Mouse (Mus musculus) MEL (cell line): ENCODE results near the gene Psme3. TPM values are rescaled to one million over a fixed set of nuclear protein-coding genes. Genes with fewer than 3 reads are reported as not detected.
"Not testable (repeated sequence)": the region's sequence is repeated elsewhere in the genome, so short reads cannot be mapped to it uniquely, and the experiment has no call there.

ENCODE experiments used
- DNase-seq: peaks from one replicate; pipeline ENCODE4 v3.0.0; 2011; ENCODE audit warnings: low read depth, low spot score
- H3K27ac ChIP-seq: 2 replicates; pipeline ENCODE4 v1.5.1; 2012; ENCODE audit warnings: low read depth, mild to moderate bottlenecking, control low read depth, low read length, moderate library complexity; ENCODE audit not compliant: control insufficient read depth
- H3K27me3 ChIP-seq, 2 experiments: fragments of 150-350 bp in 1 of 2; sonication (generic) in 1 of 2; 2 replicates each; pipeline ENCODE4 v1.6.1; 2012; ENCODE audit warnings: low read length in 2 of 2, mild to moderate bottlenecking in 2 of 2, improper control_type of control experiment in 1 of 2, moderate library complexity in 1 of 2; ENCODE audit not compliant: insufficient read depth in 2 of 2, control insufficient read depth in 1 of 2
- H3K36me3 ChIP-seq, 2 experiments: 2 replicates each; pipeline ENCODE4 v1.6.1; 2012 to 2014; ENCODE audit warnings: low read length in 2 of 2, improper control_type of control experiment in 1 of 2, inconsistent platforms in 1 of 2, mild to moderate bottlenecking in 1 of 2; ENCODE audit not compliant: insufficient read depth in 2 of 2, control insufficient read depth in 1 of 2
- H3K4me1 ChIP-seq, 2 experiments: fragments of 150-350 bp in 1 of 2; sonication (generic) in 1 of 2; 2 replicates each; pipeline ENCODE4 v1.6.1; 2012; ENCODE audit warnings: low read length in 2 of 2, improper control_type of control experiment in 1 of 2, mild to moderate bottlenecking in 1 of 2; ENCODE audit not compliant: insufficient read depth in 2 of 2, control insufficient read depth in 1 of 2
- H3K4me3 ChIP-seq, 2 experiments: fragments of 150-350 bp in 1 of 2; sonication (generic) in 1 of 2; 2 replicates each; pipeline ENCODE4 v1.5.1; 2012; ENCODE audit warnings: low read depth in 2 of 2, low read length in 2 of 2, mild to moderate bottlenecking in 2 of 2, moderate library complexity in 2 of 2, control low read depth in 1 of 2, improper control_type of control experiment in 1 of 2; ENCODE audit not compliant: control insufficient read depth in 1 of 2, insufficient read depth in 1 of 2
- H3K79me2 ChIP-seq: 2 replicates; pipeline ENCODE4 v1.6.1; 2012; ENCODE audit warnings: mild to moderate bottlenecking, low read length, moderate library complexity; ENCODE audit not compliant: control insufficient read depth, poor library complexity, insufficient read depth
- H3K9ac ChIP-seq: 2 replicates; pipeline ENCODE4 v1.6.1; 2012; ENCODE audit warnings: low read depth, mild to moderate bottlenecking, control low read depth, low read length, moderate library complexity; ENCODE audit not compliant: control insufficient read depth, poor library complexity, severe bottlenecking
- H3K9me3 ChIP-seq: fragments of 150-350 bp; sonication (generic); replicated peaks from 2 replicates; pipeline ENCODE4 v1.6.1; 2012; ENCODE audit warnings: mild to moderate bottlenecking, low read length, improper control_type of control experiment, moderate library complexity; ENCODE audit not compliant: insufficient read depth
- CHD1 ChIP-seq: IDR thresholded peaks from 2 replicates; pipeline ENCODE4 v1.6.1; 2012; ENCODE audit warnings: low read depth, mild to moderate bottlenecking, inconsistent platforms, low read length, improper control_type of control experiment
- CTCF ChIP-seq, 3 experiments: IDR thresholded peaks in 2 of 3; conservative IDR thresholded peaks in 1 of 3; 2 replicates each; pipeline ENCODE4 v1.5.1; 2011 to 2012; ENCODE audit warnings: low read length in 3 of 3, low read depth in 2 of 3, mild to moderate bottlenecking in 2 of 3, improper control_type of control experiment in 1 of 3, inconsistent platforms in 1 of 3, mixed read lengths in 1 of 3, moderate library complexity in 1 of 3; ENCODE audit not compliant: control insufficient read depth in 1 of 3, insufficient read depth in 1 of 3, poor library complexity in 1 of 3, severe bottlenecking in 1 of 3
- EP300 ChIP-seq, 2 experiments: IDR thresholded peaks; 2 replicates each; pipeline ENCODE4 v1.6.1; 2011; ENCODE audit warnings: improper control_type of control experiment in 2 of 2, low read length in 2 of 2, low read depth in 1 of 2, mild to moderate bottlenecking in 1 of 2
- GATA1 ChIP-seq: IDR thresholded peaks from 2 replicates; pipeline ENCODE4 v1.6.1; 2011; ENCODE audit warnings: low read depth, low read length, improper control_type of control experiment
- KAT2A ChIP-seq: conservative IDR thresholded peaks from 2 replicates; pipeline ENCODE4 v1.6.1; 2012; ENCODE audit warnings: low read depth, low read length, improper control_type of control experiment, inconsistent platforms
- MAFK ChIP-seq: IDR thresholded peaks from 2 replicates; pipeline ENCODE4 v1.6.1; 2011; ENCODE audit warnings: low read depth, mild to moderate bottlenecking, low read length, improper control_type of control experiment, borderline replicate concordance
- MEF2A ChIP-seq: IDR thresholded peaks from 2 replicates; pipeline ENCODE4 v1.6.1; 2014; ENCODE audit warnings: low read depth, mild to moderate bottlenecking, inconsistent platforms, low read length, improper control_type of control experiment; ENCODE audit not compliant: poor library complexity, insufficient replicate concordance, severe bottlenecking; ENCODE audit errors: extremely low read depth
- NELFE ChIP-seq: IDR thresholded peaks from 2 replicates; pipeline ENCODE4 v1.6.1; 2011; ENCODE audit warnings: low read depth, low read length, improper control_type of control experiment
- POLR2A ChIP-seq, 2 experiments: IDR thresholded peaks; 2 replicates each; pipeline ENCODE4 v1.6.1; 2011 to 2012; ENCODE audit warnings: low read length in 2 of 2, mild to moderate bottlenecking in 2 of 2, control low read depth in 1 of 2, improper control_type of control experiment in 1 of 2, low read depth in 1 of 2, moderate library complexity in 1 of 2; ENCODE audit not compliant: control insufficient read depth in 1 of 2, insufficient read depth in 1 of 2, poor library complexity in 1 of 2
- POLR2AphosphoS2 ChIP-seq: IDR thresholded peaks from 2 replicates; pipeline ENCODE4 v1.6.1; 2011; ENCODE audit warnings: low read length, improper control_type of control experiment
- USF1 ChIP-seq: IDR thresholded peaks from 2 replicates; pipeline ENCODE4 v1.6.1; 2014; ENCODE audit warnings: low read depth, mild to moderate bottlenecking, inconsistent platforms, low read length, improper control_type of control experiment, moderate library complexity
- USF2 ChIP-seq, 2 experiments: IDR thresholded peaks; 2 replicates each; pipeline ENCODE4 v1.6.1; 2011 to 2012; ENCODE audit warnings: improper control_type of control experiment in 2 of 2, low read length in 2 of 2, borderline replicate concordance in 1 of 2, inconsistent platforms in 1 of 2, low read depth in 1 of 2, mild to moderate bottlenecking in 1 of 2; ENCODE audit not compliant: insufficient read depth in 1 of 2
- polyA plus RNA-seq, 2 experiments: library from polyadenylated mRNA; stranded (reverse) in 1 of 2; unstranded in 1 of 2; fragments of >175 nt in 1 of 2; fragments of >200 nt in 1 of 2; gene quantifications; 2 replicates each; pipeline versions ENCODE4 v1.2.1 to v1.2.4; 2012; ENCODE audit warnings: low replicate concordance in 2 of 2, low read depth in 1 of 2; ENCODE audit not compliant: insufficient read length in 2 of 2, insufficient read depth in 1 of 2, missing spikeins in 1 of 2
- total RNA-seq: library from RNA; depleted of rRNA; stranded (reverse); fragments of 300-350 nt; gene quantifications from 2 replicates; pipeline ENCODE4 v1.2.3, GENCODE M21; 2012

Psme3 gene
- total and polyA plus RNA-seq, 3 experiments = 139 to 446 (median 369) TPM

DNA sequence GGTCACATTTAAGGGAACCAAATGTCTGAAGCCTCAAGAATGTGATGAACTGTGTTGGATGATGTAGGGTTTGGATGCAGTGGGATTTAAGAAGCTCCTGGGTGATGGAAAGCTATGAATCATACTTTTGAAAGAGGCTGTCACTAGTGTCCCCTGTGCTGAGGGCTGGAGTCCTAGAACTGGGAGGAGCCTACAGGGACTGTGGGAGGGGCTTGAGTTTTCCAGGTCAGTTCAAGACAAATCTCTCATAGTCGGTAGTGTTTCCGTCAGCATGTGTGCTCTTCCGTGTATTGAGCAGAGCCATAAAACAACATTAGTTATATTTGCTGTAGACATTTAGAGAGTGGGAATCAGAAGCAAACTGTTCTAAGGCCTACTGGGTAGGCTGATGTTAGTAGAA lies 11.3 kb downstream of the Psme3 start:
- Histone ChIP-seq H3K9ac (no peak overlapping the region), H3K27me3 (no peaks in the 10 kb centered on the region), H3K4me1 (no peaks in the 10 kb centered on the region), H3K27ac (no peak overlapping the region), H3K36me3 (peaks cover 0 to 10% of the 10 kb centered on the region in 2 experiments; a peak in 2 of 4 replicates), H3K79me2 (no peaks in the 10 kb centered on the region), H3K9me3 (no peaks in the 10 kb centered on the region), H3K4me3 (no peak overlapping the region)
- DNase-seq = no peak
- TF ChIP-seq POLR2AphosphoS2 (peak; percentile 72; the same call in 1 of the 2 replicates), GATA1 (no peak), CTCF (IDR thresholded peaks at IDR 0.05 in 2 of 3, conservative IDR thresholded peaks at IDR 0.05 in 1 of 3; ENCODE audit: control insufficient read depth in 1 of 3, insufficient read depth in 1 of 3, low read depth in 2 of 3, low read length in 3 of 3, poor library complexity in 1 of 3, severe bottlenecking in 1 of 3) (no peak), KAT2A (no peak), USF2 (IDR thresholded peaks at IDR 0.05; ENCODE audit: borderline replicate concordance in 1 of 2, insufficient read depth in 1 of 2, low read depth in 1 of 2, low read length in 2 of 2) (no peak)

DNA sequence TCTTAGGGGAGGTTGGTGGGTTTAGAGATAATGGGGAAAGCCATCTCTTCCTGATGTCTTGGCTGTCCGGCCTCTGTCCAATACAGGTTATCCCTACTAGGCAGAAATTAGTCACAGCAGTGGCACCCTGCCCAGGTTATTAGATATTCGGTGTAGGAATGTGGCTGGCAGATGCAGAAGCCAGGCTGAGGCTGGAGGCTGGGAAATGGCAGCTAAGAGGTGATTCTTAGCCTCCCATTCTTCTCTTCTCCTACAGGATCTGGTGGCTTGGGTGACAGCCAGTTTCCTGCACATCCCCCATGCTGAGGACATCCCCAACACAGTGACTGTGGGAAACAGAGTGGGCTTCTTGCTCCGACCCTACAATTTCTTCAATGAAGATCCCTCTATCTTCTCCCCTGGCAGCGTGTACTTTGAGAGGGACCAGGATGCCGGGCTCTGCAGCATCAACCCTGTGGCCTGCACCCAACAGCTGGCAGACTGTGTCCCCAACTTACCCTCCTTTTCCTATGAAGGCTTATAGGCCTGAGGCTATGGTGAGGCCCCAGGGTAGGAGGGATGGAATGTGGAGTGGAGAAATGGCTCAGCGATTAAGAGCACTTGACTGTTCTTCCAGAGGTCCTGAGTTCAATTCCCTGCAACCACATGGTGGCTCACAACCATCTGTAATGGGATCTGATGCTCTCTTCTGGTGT lies 13.1 kb downstream of the Psme3 start:
- Histone ChIP-seq H3K4me3 (no peak overlapping the region), H3K4me1 (no peaks in the 10 kb centered on the region), H3K9me3 (no peaks in the 10 kb centered on the region), H3K9ac (no peak overlapping the region), H3K27me3 (no peaks in the 10 kb centered on the region), H3K79me2 (no peaks in the 10 kb centered on the region), H3K36me3 (peaks cover 0 to 5% of the 10 kb centered on the region in 2 experiments; a peak in 2 of 4 replicates), H3K27ac (no peak overlapping the region)
- no peak for DNase-seq
- TF ChIP-seq MAFK = peak; percentile 18; the same call in 1 of the 2 replicates
- TF ChIP-seq NELFE = no peak
- TF ChIP-seq POLR2A (IDR thresholded peaks at IDR 0.05; ENCODE audit: control insufficient read depth in 1 of 2, insufficient read depth in 1 of 2, low read depth in 1 of 2, low read length in 2 of 2, poor library complexity in 1 of 2) = peak in 1 of 2 experiments; percentile 33; a peak in 2 of 4 replicates

DNA sequence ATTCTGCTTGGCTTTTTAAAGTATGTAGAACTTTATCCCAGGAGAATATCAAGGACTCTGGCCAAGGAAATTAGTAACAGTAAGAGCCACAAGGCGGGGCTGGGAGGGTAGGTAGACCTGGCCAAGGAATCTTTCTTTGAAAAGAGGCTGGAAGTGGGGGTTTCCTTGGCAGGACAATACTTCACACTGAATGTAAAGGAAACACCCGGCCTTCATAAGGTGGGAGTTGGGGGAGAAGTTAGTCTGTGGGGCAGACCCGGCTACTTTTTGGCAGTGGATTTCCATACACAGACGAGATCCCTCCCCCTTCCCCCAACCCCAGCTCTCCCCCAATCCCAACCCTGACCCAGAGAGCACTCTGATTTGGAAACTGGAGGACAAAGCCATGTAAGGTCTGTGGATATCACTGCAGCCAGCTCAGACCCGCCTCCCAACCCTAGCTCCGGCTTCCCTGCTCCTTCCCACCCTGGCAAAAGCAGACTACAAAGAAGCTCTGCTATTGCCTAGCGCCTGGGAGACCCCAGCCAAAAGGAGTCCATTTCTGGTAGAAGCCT lies 14.4 kb downstream of the Psme3 start, which contains the start of gene Aoc3:
TSS of gene Aoc3 (plus strand) at position 235 of the 554 bp plus-strand sequence.
- no peak within 1 kb of the TSS for H3K27ac ChIP-seq
- no peaks in the 10 kb centered on the region for H3K9me3 ChIP-seq
- no peaks in the 10 kb centered on the region for H3K79me2 ChIP-seq
- no peak within 1 kb of the TSS for H3K9ac ChIP-seq
- H3K4me3 ChIP-seq = no peak within 1 kb of the TSS
- no peaks in the 10 kb centered on the region for H3K27me3 ChIP-seq
- H3K4me1 ChIP-seq = no peaks in the 10 kb centered on the region
- H3K36me3 ChIP-seq = no peaks in the 10 kb centered on the region; a peak in 1 of 4 replicates
- DNase-seq = no peak
- TF ChIP-seq MEF2A (no peak), POLR2A (IDR thresholded peaks at IDR 0.05; ENCODE audit: control insufficient read depth in 1 of 2, insufficient read depth in 1 of 2, low read depth in 1 of 2, low read length in 2 of 2, poor library complexity in 1 of 2) (0 out of 4 replicates have a peak, but pooled peaks of 1 of the 2 experiments have one; percentile 24), CHD1 (no peak), POLR2AphosphoS2 (0 out of 2 replicates have a peak, but pooled peaks have one; percentile 53), GATA1 (no peak), MAFK (no peak), EP300 (IDR thresholded peaks at IDR 0.05; ENCODE audit: low read depth in 1 of 2, low read length in 2 of 2) (no peak), USF1 (no peak)

DNA sequence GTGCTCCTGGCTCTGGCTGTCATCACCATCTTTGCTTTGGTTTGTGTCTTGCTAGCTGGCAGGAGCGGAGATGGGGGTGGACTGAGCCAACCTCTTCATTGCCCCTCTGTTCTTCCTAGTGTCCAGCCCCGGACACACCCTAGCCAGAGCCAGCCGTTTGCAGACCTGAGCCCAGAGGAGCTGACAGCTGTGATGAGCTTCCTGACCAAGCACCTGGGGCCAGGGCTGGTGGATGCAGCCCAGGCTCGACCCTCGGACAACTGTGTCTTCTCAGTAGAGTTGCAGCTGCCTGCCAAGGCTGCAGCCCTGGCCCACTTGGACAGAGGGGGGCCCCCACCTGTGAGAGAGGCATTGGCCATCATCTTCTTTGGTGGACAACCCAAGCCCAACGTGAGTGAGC lies 14.9 kb downstream of the Psme3 start:
- H3K9me3 ChIP-seq, H3K27me3 ChIP-seq, H3K79me2 ChIP-seq, H3K36me3 ChIP-seq, H3K27ac ChIP-seq, H3K4me1 ChIP-seq, H3K9ac ChIP-seq, DNase-seq, H3K4me3 ChIP-seq: not testable (repeated sequence)
